Mouse (Mus musculus): ENCODE results near the gene Rhoa. TPM values are rescaled to one million over a fixed set of nuclear protein-coding genes. Genes with fewer than 3 reads are reported as not detected.
"Not testable (repeated sequence)": the region's sequence is repeated elsewhere in the genome, so short reads cannot be mapped to it uniquely, and the experiment has no call there.

Rhoa gene
- 452 and 455 TPM in 2 replicates for polyA plus RNA-seq (2015; fragmentation: Nextera tagmentation; extraction: Ambion mirVana)

GRCm38 (mm10) chr9:108305629-108306520, at the start of gene Rhoa, which contains the start of gene Tcta:
Gene Rhoa, plus strand, starts transcription at chr9:108306129.
Gene Tcta, minus strand, starts transcription at chr9:108306160.
- Histone ChIP-seq H3K4me2 (peak within 1 kb of the TSS; percentile 70), H3K4me1 (peaks cover 13% of the 10 kb centered on the region), H3K9me3 (no peaks in the 10 kb centered on the region), H3K36me3 (peaks cover 8% of the 10 kb centered on the region; the same call in 1 of the 2 replicates), H3K9ac (peak within 1 kb of the TSS; percentile 76), H3K27me3 (replicated peaks) (no peaks in the 10 kb centered on the region), H3K27ac (peak within 1 kb of the TSS; percentile 98), H3K4me3 (replicated peaks) (peak within 1 kb of the TSS; percentile 58)
- ATAC-seq (ENCODE audit: insufficient read depth, low FRiP score, low read depth), result peak; percentile 94
- under 1% methylated on average over 77 of the region's 81 CpGs for WGBS

- H3K4me2 ChIP-seq, result no peak overlapping the region
These were observed 45.4 kb upstream of the Rhoa start for GRCm38 (mm10) chr9:108260526-108260925.

DNA sequence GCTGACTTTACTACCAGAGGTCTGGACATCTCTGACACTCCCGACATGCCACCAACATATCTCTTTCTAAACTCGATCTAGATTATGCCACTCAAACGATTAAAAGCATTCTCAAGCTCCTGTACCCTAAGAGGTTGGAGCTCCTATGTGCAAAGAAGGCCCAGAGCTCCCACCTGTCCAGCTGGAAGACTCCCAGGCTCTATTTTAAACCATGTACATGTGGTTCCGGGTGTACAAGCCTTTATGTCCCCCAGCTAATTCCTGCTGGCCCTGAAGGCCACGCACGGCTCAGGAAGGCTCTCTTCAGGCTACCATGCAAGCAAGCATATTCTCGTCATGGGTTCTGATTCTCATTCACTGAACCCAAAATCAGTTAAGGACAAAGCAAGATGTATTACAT, 44.1 kb upstream of the Rhoa start:
- no peaks in the 10 kb centered on the region for H3K36me3 ChIP-seq
- no peak for ATAC-seq (ENCODE audit: insufficient read depth, low FRiP score, low read depth)
- H3K27me3 ChIP-seq (replicated peaks), result no peaks in the 10 kb centered on the region
- H3K4me1 ChIP-seq, result peaks cover 24% of the 10 kb centered on the region
- WGBS, result 66% methylated on average over 7 of the region's 7 CpGs
- H3K9ac ChIP-seq, result no peak overlapping the region
- H3K9me3 ChIP-seq, result no peaks in the 10 kb centered on the region
- H3K4me2 ChIP-seq, result peak overlapping the region; percentile 72
- H3K27ac ChIP-seq, result no peak overlapping the region
- peak overlapping the region; percentile 67 for H3K4me3 ChIP-seq (replicated peaks)

More at GRCm38 (mm10) chr9:108260526-108260925, 45.4 kb upstream of the Rhoa start:
- 65% methylated on average over 4 of the region's 4 CpGs for WGBS
- H3K4me3 ChIP-seq (replicated peaks), result no peak overlapping the region
- no peak overlapping the region for H3K27ac ChIP-seq
- H3K9me3 ChIP-seq, result no peaks in the 10 kb centered on the region
- H3K27me3 ChIP-seq (replicated peaks), result no peaks in the 10 kb centered on the region
- no peaks in the 10 kb centered on the region for H3K36me3 ChIP-seq
- no peak for ATAC-seq (ENCODE audit: insufficient read depth, low FRiP score, low read depth)
- peaks cover 24% of the 10 kb centered on the region for H3K4me1 ChIP-seq
- no peak overlapping the region for H3K9ac ChIP-seq

- 33% methylated on average over 11 of the region's 11 CpGs for WGBS
- peaks cover 27% of the 10 kb centered on the region for H3K4me1 ChIP-seq
- peak overlapping the region; percentile 72 for H3K4me2 ChIP-seq
- no peaks in the 10 kb centered on the region for H3K27me3 ChIP-seq (replicated peaks)
- H3K4me3 ChIP-seq (replicated peaks), result peak overlapping the region; percentile 67
- H3K9me3 ChIP-seq, result no peaks in the 10 kb centered on the region
- no peak for ATAC-seq (ENCODE audit: insufficient read depth, low FRiP score, low read depth)
- no peaks in the 10 kb centered on the region for H3K36me3 ChIP-seq
- H3K27ac ChIP-seq, result no peak overlapping the region; the same call in 1 of the 2 replicates
- peak overlapping the region; percentile 65; the same call in 1 of the 2 replicates for H3K9ac ChIP-seq
These were observed 43.4 kb upstream of the Rhoa start for GRCm38 (mm10) chr9:108262494-108263049.

DNA sequence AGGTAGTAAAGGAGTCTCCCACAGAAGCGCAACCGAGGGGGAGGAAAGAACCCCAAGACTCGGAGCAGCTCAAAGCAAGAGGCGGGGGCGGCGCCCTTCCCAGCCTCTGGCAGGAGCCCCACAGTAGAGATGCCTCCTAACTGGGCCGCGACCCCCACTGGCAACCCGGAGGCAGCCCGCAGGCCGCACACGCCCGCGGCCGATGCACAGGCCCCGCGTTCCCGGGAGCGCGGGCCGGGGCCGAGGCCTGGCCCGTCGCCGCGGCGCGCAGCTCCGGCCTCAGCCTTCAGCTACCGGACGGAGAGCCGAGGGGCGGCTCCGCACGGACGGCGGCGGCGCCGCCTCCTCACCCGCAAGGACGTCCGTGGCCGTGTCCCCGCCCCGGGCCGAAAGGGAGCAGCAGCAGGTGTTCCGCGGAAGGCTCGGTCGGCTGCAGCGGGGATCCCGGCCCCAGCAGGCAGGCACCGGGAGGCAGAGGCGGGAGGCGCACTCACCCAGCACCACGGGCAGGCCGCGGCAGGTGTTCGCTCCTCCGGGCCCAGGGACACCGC, 42.7 kb upstream of the Rhoa start:
- peak overlapping the region; percentile 96 for H3K27ac ChIP-seq
- H3K4me2 ChIP-seq, result peak overlapping the region; percentile 72
- WGBS, result 0% methylated on average over 61 of the region's 62 CpGs
- no peaks in the 10 kb centered on the region for H3K27me3 ChIP-seq (replicated peaks)
- peak; percentile 41; the same call in 1 of the 2 replicates for ATAC-seq (ENCODE audit: insufficient read depth, low FRiP score, low read depth)
- no peaks in the 10 kb centered on the region for H3K9me3 ChIP-seq
- H3K9ac ChIP-seq, result peak overlapping the region; percentile 65
- H3K36me3 ChIP-seq, result no peaks in the 10 kb centered on the region
- peak overlapping the region; percentile 67 for H3K4me3 ChIP-seq (replicated peaks)
- peaks cover 30% of the 10 kb centered on the region for H3K4me1 ChIP-seq

DNA sequence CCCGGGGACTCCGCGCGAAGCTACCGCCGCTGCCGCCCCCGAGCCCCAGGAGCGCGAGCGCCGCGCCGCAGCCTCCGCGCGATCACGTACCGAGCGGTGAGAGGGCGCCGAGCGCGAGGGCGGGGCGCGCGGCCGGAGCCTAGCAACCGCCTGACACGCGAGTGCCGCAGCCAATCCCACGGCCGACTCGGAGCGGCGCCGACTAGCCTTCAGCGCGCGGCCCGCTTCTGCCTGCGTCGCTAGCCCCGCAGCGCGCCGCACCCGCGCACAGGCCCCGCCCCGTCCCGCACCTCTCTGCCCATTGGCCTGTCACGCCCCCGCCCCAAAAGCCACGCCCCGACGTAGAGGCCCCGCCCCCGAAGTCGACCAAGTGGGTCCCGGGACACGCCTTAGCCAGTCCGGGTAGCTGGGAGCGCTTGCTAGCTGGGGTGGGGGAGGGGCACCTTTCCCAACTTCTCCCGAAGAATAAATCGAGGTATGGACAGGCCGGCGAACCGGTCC, 42.2 kb upstream of the Rhoa start, which contains the start of gene Dag1:
Gene Dag1, minus strand, starts transcription at position 269 of the 501 bp plus-strand sequence.
- no peaks in the 10 kb centered on the region for H3K27me3 ChIP-seq (replicated peaks)
- no peaks in the 10 kb centered on the region for H3K36me3 ChIP-seq
- under 1% methylated on average over 71 of the region's 71 CpGs for WGBS
- no peaks in the 10 kb centered on the region for H3K9me3 ChIP-seq
- peak within 1 kb of the TSS; percentile 96 for H3K27ac ChIP-seq
- peak within 1 kb of the TSS; percentile 65 for H3K9ac ChIP-seq
- peak; percentile 97 for ATAC-seq (ENCODE audit: insufficient read depth, low FRiP score, low read depth)
- H3K4me3 ChIP-seq (replicated peaks), result peak within 1 kb of the TSS; percentile 67
- H3K4me2 ChIP-seq, result peak within 1 kb of the TSS; percentile 72
- H3K4me1 ChIP-seq, result peaks cover 30% of the 10 kb centered on the region

DNA sequence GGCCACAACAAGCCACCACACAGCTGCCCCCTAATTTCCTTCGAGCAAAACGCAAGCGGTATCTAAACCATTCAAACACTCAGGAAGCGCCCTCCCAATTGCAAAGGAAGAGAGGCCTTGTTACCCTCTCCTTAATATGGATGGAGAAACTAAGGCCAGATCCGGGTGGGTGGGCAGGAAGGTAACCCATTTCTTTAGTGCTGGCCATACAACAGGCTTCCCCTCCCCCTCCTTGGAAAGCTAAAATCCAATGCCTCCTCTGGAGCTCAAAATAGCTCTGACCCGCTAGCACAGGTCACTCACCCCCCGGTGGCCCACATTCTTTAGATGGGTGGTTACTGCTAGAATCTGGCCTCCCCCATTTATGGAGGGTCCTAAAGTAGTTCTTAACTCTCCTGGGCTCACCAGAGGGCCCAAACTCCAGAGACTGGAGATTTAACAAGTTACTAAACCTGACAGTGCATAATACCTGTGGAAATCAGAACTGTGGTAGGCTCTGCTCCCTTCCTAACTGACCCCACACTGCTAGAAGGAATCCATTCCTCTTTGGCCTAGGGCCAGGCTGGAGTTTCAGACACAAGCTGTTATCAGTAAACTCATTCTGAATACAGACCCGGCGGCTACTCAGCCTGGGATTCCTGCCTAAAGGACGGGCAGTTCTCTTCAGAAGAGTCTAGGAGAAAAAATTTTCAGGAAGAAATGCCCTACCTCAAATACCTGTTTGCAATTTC, 41.6 kb upstream of the Rhoa start:
- peak overlapping the region; percentile 96 for H3K27ac ChIP-seq
- H3K9me3 ChIP-seq, result no peaks in the 10 kb centered on the region
- H3K9ac ChIP-seq, result peak overlapping the region; percentile 37; the same call in 1 of the 2 replicates
- peak overlapping the region; percentile 72 for H3K4me2 ChIP-seq
- peak overlapping the region; percentile 67 for H3K4me3 ChIP-seq (replicated peaks)
- 0 out of 2 replicates have a peak, but pooled peaks have one; percentile 1 for ATAC-seq (ENCODE audit: insufficient read depth, low FRiP score, low read depth)
- H3K4me1 ChIP-seq, result peaks cover 30% of the 10 kb centered on the region
- H3K36me3 ChIP-seq, result no peaks in the 10 kb centered on the region
- no peaks in the 10 kb centered on the region for H3K27me3 ChIP-seq (replicated peaks)
- WGBS, result 8% methylated on average over 10 of the region's 10 CpGs

GRCm38 (mm10) chr9:108266261-108266935, 39.5 kb upstream of the Rhoa start:
- Histone ChIP-seq H3K4me1 (peaks cover 28% of the 10 kb centered on the region), H3K27me3 (replicated peaks) (no peaks in the 10 kb centered on the region), H3K4me3 (replicated peaks) (no peak overlapping the region), H3K27ac (no peak overlapping the region), H3K4me2 (no peak overlapping the region), H3K9ac (no peak overlapping the region), H3K36me3 (no peaks in the 10 kb centered on the region), H3K9me3 (no peaks in the 10 kb centered on the region)
- ATAC-seq (ENCODE audit: insufficient read depth, low FRiP score, low read depth), result no peak
- 58% methylated on average over 10 of the region's 10 CpGs for WGBS

GRCm38 (mm10) chr9:108267691-108268090, 38.2 kb upstream of the Rhoa start:
- Histone ChIP-seq H3K4me3 (replicated peaks) (no peak overlapping the region), H3K36me3 (no peaks in the 10 kb centered on the region), H3K27me3 (replicated peaks) (no peaks in the 10 kb centered on the region), H3K4me1 (peaks cover 19% of the 10 kb centered on the region), H3K9me3 (no peaks in the 10 kb centered on the region), H3K27ac (peak overlapping the region; percentile 81; the same call in 1 of the 2 replicates), H3K9ac (no peak overlapping the region), H3K4me2 (no peak overlapping the region; the same call in 1 of the 2 replicates)
- no peak for ATAC-seq (ENCODE audit: insufficient read depth, low FRiP score, low read depth)
- 66% methylated on average over 7 of the region's 7 CpGs for WGBS

DNA sequence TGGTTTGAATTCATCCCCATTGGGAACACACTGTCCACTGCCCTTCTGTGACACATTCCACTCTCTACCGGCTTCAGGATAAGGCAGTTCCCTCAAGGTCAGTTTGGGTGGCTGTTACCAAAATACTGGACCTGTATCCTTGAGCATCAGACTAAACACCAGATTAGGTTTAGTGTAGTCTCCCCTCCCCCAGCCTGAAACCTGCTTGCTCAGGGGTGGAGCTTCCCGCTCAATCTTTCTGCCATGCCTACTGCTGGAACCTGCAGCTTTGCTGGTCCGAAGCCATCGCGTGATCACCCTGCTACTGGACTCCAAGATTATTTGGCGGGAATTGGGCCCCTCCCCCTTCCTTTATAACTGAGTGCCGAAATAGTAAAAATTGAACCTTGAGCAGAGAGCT, 37.2 kb upstream of the Rhoa start:
- not testable (repeated sequence) for H3K9me3 ChIP-seq; H3K9ac ChIP-seq; ATAC-seq (ENCODE audit: insufficient read depth, low FRiP score, low read depth); H3K27ac ChIP-seq; H3K4me3 ChIP-seq (replicated peaks); H3K27me3 ChIP-seq (replicated peaks); H3K36me3 ChIP-seq; H3K4me2 ChIP-seq
- WGBS, result 66% methylated on average over 7 of the region's 7 CpGs
- H3K4me1 ChIP-seq, result peaks cover 21% of the 10 kb centered on the region
